Mouse (Mus musculus): ENCODE measurements at regions not wholly inside any gene's neighbourhood (a gene's known extent, or its start where the extent isn't known, plus 50 kb on each side); places are given as distances from the start of the nearest gene placed in this dataset.

GRCm38 (mm10) chr12:35607652-35608051 is 72.8 kb upstream of the Ahr start:
- TF ChIP-seq CTCF (IDR thresholded peaks at IDR 0.05; ENCODE audit: extremely low read depth, insufficient read depth, low read length) (no peak), POLR2A (IDR thresholded peaks at IDR 0.05; ENCODE audit: extremely low read depth, insufficient read depth, low read length) (no peak)
